Mouse (Mus musculus): ENCODE data around the gene Tbcel.

- no peak for TF ChIP-seq EP300 (IDR thresholded peaks at IDR 0.05; ENCODE audit: low read depth)
- TF ChIP-seq CTCF (IDR thresholded peaks at IDR 0.05; ENCODE audit: low read depth), result no peak
These were observed 76.0 kb downstream of the Tbcel start for GRCm38 (mm10) chr9:42431606-42432005.

Measured in liver, postnatal 0 days (tissue).